Mouse (Mus musculus) common myeloid progenitor, adult 5-6 weeks (primary cell): Measurements from ENCODE around the gene Olfr1388. TPM values are rescaled to one million over a fixed set of nuclear protein-coding genes. Genes with fewer than 3 reads are reported as not detected.
"Not testable (repeated sequence)": the region's sequence is repeated elsewhere in the genome, so short reads cannot be mapped to it uniquely, and the experiment has no call there.

ENCODE experiments used
- ATAC-seq: replicated peaks from 2 replicates; pipeline ENCODE4 v1.8.0; 2016; ENCODE audit warnings: low read depth, mild to moderate bottlenecking, moderate TSS enrichment, inconsistent platforms; ENCODE audit not compliant: poor library complexity, severe bottlenecking
- total RNA-seq: library from RNA; stranded (forward); fragments of 200-1000, 187-1606 nt; gene quantifications from 2 replicates; pipeline ENCODE4 v1.2.3, GENCODE M21; 2017

Olfr1388 gene
- total RNA-seq, result 0.05 and 0.37 TPM in 2 replicates

DNA sequence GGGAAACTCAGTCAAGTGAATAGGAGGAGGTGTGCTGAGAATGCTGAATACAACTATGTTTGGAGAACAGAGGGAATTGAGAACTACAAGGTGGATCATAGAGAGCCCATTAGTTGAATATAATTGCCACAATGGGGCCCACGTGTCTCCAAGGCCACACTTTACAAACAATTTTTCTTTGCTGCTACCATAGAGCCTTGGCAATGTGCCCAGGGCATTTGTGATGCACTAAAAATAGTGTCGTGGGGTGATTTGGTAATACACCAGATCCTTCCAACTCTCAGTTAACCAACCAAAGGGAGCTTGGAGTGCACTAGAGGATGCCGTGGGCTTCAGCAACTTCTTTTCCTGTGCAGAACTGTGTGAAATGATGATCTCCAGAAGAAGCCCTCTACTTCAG lies at the start of gene Olfr1388:
Gene Olfr1388 (plus strand): TSS at position 214 of the 400 bp plus-strand sequence.
- ATAC-seq, result no peak

DNA sequence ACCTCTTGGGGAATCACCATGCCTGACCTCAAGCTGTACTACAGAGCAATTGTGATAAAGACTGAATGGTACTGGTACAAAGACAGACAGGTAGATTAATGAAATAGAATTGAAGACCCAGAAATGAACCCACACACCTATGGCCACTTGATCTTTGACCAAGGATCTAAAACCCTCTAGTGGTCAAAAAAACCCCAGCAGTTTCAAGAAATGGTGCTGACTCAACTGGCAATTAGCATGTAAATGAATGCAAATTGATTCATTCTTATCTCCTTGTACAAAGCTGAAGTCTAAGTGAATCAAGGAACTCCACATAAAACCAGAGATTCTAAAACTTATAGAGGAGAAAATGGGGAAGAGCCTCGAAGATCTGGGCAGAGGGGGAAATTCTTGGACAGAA lies 43.7 kb upstream of the Olfr1388 start:
- not testable (repeated sequence) for ATAC-seq

DNA sequence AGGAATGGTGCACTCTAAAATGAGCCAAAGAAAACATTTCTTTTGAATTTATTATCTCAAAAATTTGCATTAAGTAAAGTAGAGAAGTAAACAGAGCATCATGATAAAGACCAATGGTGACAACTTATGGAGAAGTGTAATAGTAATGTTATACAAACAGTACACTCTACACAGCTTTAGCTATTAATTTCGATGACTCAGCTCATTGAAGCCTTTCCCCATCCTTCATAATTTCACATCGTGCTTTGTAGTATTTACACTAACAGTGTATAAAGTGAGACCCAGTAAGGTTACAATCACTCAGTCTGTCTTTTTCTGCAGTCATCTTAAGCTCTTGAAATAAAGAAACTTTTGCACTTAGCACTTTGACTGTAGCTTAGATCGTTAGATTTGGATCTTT lies 29.6 kb upstream of the Olfr1388 start:
- ATAC-seq, result no peak

DNA sequence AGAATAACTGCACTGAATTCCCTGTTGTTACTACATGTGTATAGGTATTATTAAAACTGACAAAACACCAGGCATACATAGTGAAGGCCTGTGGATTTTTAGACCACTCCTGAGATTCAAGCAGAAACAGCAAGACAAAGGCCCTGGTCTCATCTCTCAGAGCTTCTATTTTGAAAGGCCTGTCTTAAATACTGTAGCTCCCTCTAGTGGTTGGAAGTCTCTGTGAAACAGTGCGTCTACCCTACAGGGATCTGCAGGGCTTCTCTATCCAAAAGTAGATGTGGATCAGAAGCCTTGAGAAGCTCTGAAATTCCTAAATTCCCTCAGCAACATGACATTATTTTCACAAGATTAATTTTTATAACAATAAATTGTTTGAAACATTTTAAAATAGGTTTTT lies 25.9 kb upstream of the Olfr1388 start:
- ATAC-seq, result peak; percentile 81

DNA sequence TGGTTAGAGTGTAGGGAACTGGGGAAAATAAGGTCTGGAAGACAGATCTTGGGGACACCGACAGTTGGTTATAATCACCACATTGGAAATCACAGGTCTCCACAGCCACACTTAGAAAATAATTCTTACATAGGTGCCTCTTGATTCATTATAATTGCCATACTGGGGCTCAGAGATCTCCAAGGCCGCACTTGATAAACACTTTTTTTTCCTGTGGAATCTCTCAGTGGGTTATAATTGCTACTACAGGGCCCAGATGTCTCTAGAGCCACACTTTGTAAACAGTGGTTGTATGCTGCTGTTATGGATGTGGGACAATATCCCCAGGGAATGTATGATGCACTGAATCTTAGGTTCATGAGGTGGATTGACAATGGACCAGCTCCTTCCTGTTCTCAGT lies 13.7 kb upstream of the Olfr1388 start, which contains the start of gene Olfr1389:
Gene Olfr1389 (plus strand): TSS at position 301 of the 400 bp plus-strand sequence.
- no peak for ATAC-seq

DNA sequence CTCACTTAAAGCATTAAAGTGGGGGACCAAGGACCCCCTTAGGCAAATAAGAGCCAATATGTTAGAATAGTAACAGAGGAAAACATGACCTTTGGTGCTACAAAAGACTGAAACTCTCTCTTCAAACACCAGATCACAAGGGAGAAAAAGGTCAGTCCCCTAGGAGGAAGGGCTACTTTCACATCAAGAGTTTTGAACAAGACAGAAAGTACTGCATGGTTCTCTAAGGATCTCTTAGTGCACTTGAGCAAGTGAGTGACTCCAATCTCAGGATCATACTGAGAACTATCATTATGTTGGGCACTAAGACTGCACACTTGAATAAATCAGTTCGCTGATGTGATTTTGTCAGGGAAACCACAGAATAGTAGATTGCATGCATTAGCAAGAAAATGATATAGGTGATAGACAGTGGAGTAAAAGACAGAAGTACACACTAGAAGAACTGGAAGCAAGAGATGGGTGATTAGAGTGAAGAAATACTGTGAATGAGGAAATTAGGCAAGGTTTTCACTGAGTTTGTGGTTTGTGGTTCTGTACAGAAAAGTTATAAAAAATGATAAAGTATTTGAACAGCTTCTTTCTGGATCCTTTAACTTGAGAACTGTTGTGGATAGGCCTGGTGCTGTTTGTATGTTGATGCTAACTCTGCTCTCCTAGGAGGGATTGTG lies 11.0 kb upstream of the Olfr1388 start:
- ATAC-seq, result peak; percentile 97

DNA sequence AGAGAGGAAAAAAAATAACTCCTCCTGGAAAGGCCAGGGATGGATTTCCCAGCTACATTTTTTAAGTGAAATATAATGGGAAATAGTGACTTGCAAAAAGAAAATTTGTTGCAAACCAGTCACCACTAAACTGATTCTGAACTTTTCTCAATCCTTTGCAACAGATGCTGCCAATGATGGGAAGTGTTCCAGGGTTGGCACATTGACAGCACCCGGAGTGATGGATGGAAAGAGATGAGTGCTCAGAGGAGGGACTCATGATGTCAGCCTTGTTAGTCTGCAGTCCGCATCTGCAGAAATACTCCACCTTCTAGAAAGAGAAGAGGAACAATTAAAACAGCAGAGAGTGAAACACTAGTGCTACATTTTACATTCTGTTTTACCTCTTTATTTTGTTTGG lies 6.8 kb upstream of the Olfr1388 start:
- no peak for ATAC-seq

DNA sequence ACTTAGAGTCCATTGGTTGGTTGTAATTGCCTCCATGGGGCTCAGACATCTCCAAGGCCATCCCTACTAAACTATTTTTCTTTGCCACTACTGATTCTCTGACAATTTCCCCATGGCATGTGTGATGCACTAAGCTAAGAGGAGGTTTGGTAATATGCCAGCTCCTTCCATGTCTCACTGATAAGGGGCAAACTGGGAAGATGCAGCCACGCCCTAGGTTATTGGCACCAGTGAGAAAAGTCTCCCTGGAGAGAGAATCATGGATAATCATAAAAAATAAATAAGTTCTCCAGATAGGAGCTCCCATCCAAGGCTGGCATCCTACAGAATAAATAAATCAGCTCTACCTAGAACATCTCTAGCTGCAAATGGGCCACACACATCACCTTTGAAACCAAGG lies 18.6 kb downstream of the Olfr1388 start, which contains the start of gene Olfr1387:
Gene Olfr1387 (plus strand): TSS at position 301 of the 400 bp plus-strand sequence.
- no peak for ATAC-seq

DNA sequence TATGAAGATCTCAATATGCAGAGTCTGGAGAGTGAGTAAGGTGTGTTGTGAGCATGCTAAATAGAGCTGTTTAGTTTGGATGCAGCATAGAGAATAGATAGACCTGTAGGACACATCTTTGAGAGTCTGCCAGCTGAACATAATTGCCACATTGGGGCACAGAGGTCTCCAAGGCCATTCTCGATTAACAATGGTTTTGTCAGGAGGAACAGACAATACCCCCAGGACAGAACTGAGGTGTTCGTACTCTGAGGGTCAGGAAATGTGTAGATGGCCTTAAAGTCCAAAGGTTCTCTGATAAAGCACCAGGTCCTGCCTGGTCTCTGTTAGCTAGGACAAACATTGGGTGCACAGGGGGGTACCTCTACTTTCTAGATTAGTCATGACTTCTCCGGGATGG lies 28.3 kb downstream of the Olfr1388 start, which contains the start of gene Olfr1386:
Gene Olfr1386 (plus strand): TSS at position 301 of the 400 bp plus-strand sequence.
- ATAC-seq, result not testable (repeated sequence)

DNA sequence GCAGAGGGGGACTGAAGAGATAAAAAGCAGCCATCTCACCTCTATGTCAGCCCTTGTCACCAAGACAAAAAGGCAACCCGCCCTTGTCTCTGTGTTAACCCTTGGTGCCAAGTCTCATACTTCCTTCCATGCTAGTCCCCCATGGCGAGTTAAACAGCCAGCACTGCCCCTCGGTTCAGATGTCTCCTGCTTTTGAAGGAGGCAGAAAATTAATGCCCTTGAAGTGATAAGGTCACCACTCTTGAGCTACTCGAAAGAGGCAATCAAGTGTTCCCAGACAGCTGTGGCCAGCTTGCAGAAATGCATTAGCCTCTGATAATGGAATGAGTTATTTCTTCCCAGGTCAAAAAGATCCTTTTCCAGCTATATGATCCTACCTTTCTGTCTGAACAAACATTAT lies 49.5 kb downstream of the Olfr1388 start:
- no peak for ATAC-seq

DNA sequence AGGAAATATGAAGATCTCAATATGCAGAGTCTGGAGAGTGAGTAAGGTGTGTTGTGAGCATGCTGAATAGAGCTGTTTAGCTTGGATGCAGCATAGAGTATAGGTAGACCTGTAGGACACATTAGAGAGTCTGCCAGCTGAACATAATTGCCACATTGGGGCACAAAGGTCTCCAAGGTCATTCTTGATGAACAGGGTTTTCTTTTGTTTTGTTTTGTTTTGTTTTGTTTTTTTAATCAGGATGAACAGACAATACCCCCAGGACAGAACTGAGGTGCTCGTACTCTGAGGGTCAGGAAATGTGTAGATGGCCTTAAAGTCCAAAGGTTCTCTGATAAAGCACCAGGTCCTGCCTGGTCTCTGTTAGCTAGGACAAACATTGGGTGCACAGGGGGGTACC lies 52.3 kb downstream of the Olfr1388 start, which contains the start of gene Olfr1385:
Gene Olfr1385 (plus strand): TSS at position 301 of the 400 bp plus-strand sequence.
- not testable (repeated sequence) for ATAC-seq

Other genes starting within 250 kb of the Olfr1388 start
- gene Btnl9, start 249.5 kb upstream of the Olfr1388 start, total RNA-seq, result 11.1 and 13.6 TPM in 2 replicates
- gene Zfp62, start 233.3 kb upstream of the Olfr1388 start, total RNA-seq, result 149 and 168 TPM in 2 replicates
- gene Mgat1, start 192.4 kb upstream of the Olfr1388 start, total RNA-seq, result 54.5 and 81.2 TPM in 2 replicates
- gene Olfr1393, start 158.3 kb upstream of the Olfr1388 start, total RNA-seq, result not detected in 2 replicates
- gene Olfr1392, start 151.3 kb upstream of the Olfr1388 start, total RNA-seq, result not detected in 2 replicates
- gene Olfr10, start 131.9 kb upstream of the Olfr1388 start, total RNA-seq, result not detected in 2 replicates
- not detected in 2 replicates for gene Olfr1391, start 113.9 kb upstream of the Olfr1388 start, total RNA-seq
- gene Olfr1390, start 101.4 kb upstream of the Olfr1388 start, total RNA-seq, result not detected in 2 replicates
- gene Olfr1389, start 13.6 kb upstream of the Olfr1388 start, total RNA-seq, result not detected in 2 replicates
- not detected in 2 replicates for gene Olfr1387, start 18.7 kb downstream of the Olfr1388 start, total RNA-seq
- gene Olfr1386, start 28.4 kb downstream of the Olfr1388 start, total RNA-seq, result not detected in 2 replicates
- not detected in 2 replicates for gene Olfr1385, start 52.4 kb downstream of the Olfr1388 start, total RNA-seq
- not detected in 2 replicates for gene Olfr1384, start 70.1 kb downstream of the Olfr1388 start, total RNA-seq
- not detected in 2 replicates for gene Olfr1383, start 83.0 kb downstream of the Olfr1388 start, total RNA-seq
- gene Olfr1382, start 91.6 kb downstream of the Olfr1388 start, total RNA-seq, result not detected in 2 replicates
- gene Olfr1381, start 106.8 kb downstream of the Olfr1388 start, total RNA-seq, result not detected in 2 replicates
- not detected in 2 replicates for gene Olfr1380, start 120.3 kb downstream of the Olfr1388 start, total RNA-seq
- gene Flt4, start 172.6 kb downstream of the Olfr1388 start, total RNA-seq, result 0.09 TPM in 1 of 2 replicates, not detected in the other
- not detected in 2 replicates for gene Scgb3a1, start 227.0 kb downstream of the Olfr1388 start, total RNA-seq